Mouse (Mus musculus): Measurements from ENCODE around the gene Arhgef6.
A peak's percentile ranks its signal among the peaks of the same experiment; 100 is the strongest.

Arhgef6 gene

DNA sequence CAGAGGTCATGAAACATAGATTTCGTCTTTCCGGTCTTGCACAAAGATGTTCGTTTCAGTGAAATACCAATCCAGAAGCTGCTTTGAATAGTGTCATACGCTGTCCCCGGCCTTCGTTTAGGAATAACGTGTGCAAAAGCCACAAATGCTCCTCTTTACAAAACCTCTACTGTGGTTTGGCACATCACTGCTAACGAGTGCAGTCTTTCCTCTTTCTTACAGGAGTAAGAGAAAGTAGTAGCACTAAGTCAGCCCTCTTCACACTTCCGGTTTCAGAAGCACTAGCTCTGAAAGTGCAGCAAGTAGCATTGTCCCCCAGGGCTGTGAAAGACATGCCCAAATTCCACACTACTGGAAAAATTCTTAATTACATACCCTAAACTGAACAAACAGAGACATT lies 142.2 kb downstream of the Arhgef6 start:
- DNase-seq (ENCODE audit: low spot score), result peak; percentile 82

DNA sequence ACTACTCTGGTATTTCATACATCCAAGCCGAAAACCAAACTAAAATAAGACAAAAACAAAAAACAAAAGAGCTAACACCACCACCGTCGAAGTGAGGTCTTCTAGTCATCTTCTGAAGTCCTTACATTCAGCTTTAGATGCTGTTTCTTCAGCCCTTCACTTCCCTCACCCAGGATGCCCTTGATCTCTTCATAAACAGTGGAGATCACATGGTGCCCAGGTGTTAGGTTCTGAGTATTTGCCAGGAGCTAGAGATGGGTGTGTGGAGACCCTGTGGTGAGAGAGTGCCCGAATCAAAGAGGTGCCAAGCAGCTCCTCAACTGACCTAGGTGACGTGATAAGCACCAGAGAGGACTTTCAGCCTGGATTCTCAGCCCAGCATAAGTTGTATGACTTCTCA lies 149.2 kb downstream of the Arhgef6 start:
- peak; percentile 75 for DNase-seq (ENCODE audit: low spot score)

DNA sequence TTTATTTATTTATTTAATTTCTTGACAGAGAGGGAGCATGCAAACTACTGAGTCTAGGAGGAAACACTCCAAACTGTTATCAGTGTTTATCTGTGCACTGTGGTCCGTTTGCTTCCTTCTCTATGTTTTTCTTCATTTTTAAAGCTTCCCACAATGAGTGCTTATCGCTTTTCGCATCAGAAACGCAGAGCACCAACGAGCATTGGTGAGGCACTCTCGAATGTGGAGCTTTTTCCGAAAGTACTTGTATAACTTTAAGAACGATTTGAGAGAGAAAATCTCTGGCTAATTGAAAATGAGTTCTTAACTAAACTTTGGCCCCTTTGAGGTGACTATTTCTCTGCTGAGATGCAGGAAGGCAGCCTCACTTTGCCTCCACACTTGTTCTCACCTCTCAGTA lies 151.2 kb downstream of the Arhgef6 start:
- DNase-seq (ENCODE audit: low spot score), result peak; percentile 33

- DNase-seq (ENCODE audit: low spot score), result no peak
Measured at GRCm38 (mm10) chrX:57183359-57183758, 155.2 kb downstream of the Arhgef6 start.

GRCm38 (mm10) chrX:57182470-57182869 lies 156.1 kb downstream of the Arhgef6 start:
- no peak for DNase-seq (ENCODE audit: low spot score)

Data from T-cell, adult 2 months (primary cell).